Comparison of ENCODE assay signal across 15 mouse cellular contexts in genomic region chr8:95272871-95273270, GRCm38 (mm10). TPM values are rescaled to one million over a fixed set of nuclear protein-coding genes. Genes with fewer than 3 reads are reported as not detected.
DNase-seq lines count a peak whose midpoint lies in the region; ATAC-seq and TF ChIP-seq lines count a peak whose summit lies in the region.
"Had no signal": no experiment of that assay in that cellular context is flagged by ENCODE, and none has a peak within 500 bp of the region (broad histone marks: within the 10 kb centered on the region; RNA-seq: fewer than 3 reads in every experiment).

No protein-coding gene starts in this region.

- no peaks in the 10 kb centered on the region for H3K36me3 ChIP-seq in forebrain, embryonic 14.5 days (ENCODE audit: control insufficient read depth, insufficient read depth, low read length)
- no peaks in the 10 kb centered on the region for H3K36me3 ChIP-seq in forebrain, embryonic 12.5 days (replicated peaks)
- H3K36me3 ChIP-seq in kidney, embryonic 14.5 days (ENCODE audit: control insufficient read depth, insufficient read depth, low read length), result no peaks in the 10 kb centered on the region
- no peaks in the 10 kb centered on the region for H3K36me3 ChIP-seq in lung, postnatal 0 days (ENCODE audit: insufficient read depth, low read length)

- no peak for TF ChIP-seq CTCF in lung, postnatal 0 days (IDR thresholded peaks at IDR 0.05)

- H3K9ac ChIP-seq in forebrain, embryonic 14.5 days (ENCODE audit: low read length), result no peak overlapping the region
- H3K9ac ChIP-seq in forebrain, embryonic 12.5 days, result no peak overlapping the region
- no peak overlapping the region for H3K9ac ChIP-seq in kidney, embryonic 14.5 days (ENCODE audit: low read depth, low read length)
- H3K9ac ChIP-seq in lung, postnatal 0 days (replicated peaks; ENCODE audit: low read depth), result no peak overlapping the region
- H3K9ac ChIP-seq: forebrain, embryonic 13.5 days; lung, embryonic 14.5 days had no signal

- H3K4me2 ChIP-seq in forebrain, embryonic 14.5 days (ENCODE audit: low read length), result no peak overlapping the region
- no peak overlapping the region for H3K4me2 ChIP-seq in forebrain, embryonic 12.5 days
- no peak overlapping the region for H3K4me2 ChIP-seq in kidney, embryonic 14.5 days (replicated peaks; ENCODE audit: low read depth, low read length)
- H3K4me2 ChIP-seq in lung, postnatal 0 days (replicated peaks; ENCODE audit: low read depth, low read length), result no peak overlapping the region
- H3K4me2 ChIP-seq: forebrain, embryonic 13.5 days; lung, embryonic 14.5 days had no signal

- H3K4me1 ChIP-seq in forebrain, embryonic 14.5 days (ENCODE audit: control insufficient read depth, insufficient read depth, low read length), result no peaks in the 10 kb centered on the region
- no peaks in the 10 kb centered on the region for H3K4me1 ChIP-seq in forebrain, embryonic 12.5 days
- H3K4me1 ChIP-seq in kidney, embryonic 14.5 days (ENCODE audit: control insufficient read depth, insufficient read depth, low read length), result no peaks in the 10 kb centered on the region
- H3K4me1 ChIP-seq in lung, postnatal 0 days (ENCODE audit: insufficient read depth, low read depth, low read length), result no peaks in the 10 kb centered on the region
- H3K4me1 ChIP-seq: forebrain, embryonic 13.5 days had no signal

- no peak overlapping the region for H3K4me3 ChIP-seq in forebrain, embryonic 14.5 days (ENCODE audit: low read depth, low read length)
- no peak overlapping the region for H3K4me3 ChIP-seq in forebrain, embryonic 12.5 days (replicated peaks)
- no peak overlapping the region for H3K4me3 ChIP-seq in kidney, embryonic 14.5 days (ENCODE audit: low read length)
- no peak overlapping the region for H3K4me3 ChIP-seq in lung, postnatal 0 days (ENCODE audit: low read depth, low read length)
- H3K4me3 ChIP-seq: forebrain, embryonic 13.5 days; myocyte had no signal

- H3K9me3 ChIP-seq in forebrain, embryonic 14.5 days (replicated peaks; ENCODE audit: control insufficient read depth, low read length), result no peaks in the 10 kb centered on the region
- H3K9me3 ChIP-seq in forebrain, embryonic 12.5 days, result no peaks in the 10 kb centered on the region
- H3K9me3 ChIP-seq in kidney, embryonic 14.5 days (ENCODE audit: control insufficient read depth, low read length), result no peaks in the 10 kb centered on the region
- no peaks in the 10 kb centered on the region for H3K9me3 ChIP-seq in lung, postnatal 0 days (ENCODE audit: low read length)
- H3K9me3 ChIP-seq: forebrain, embryonic 13.5 days had no signal

- peak; percentile 27 for DNase-seq in forebrain, embryonic 14.5 days (ENCODE audit: low spot score)
- DNase-seq in kidney, postnatal 36 days, result peak; percentile 29 to 36
- peak; percentile 51 for DNase-seq in NIH3T3 (ENCODE audit: low read depth)
- DNase-seq in lung, postnatal 0 days (ENCODE audit: low spot score), result peak; percentile 48
- DNase-seq in layer of hippocampus, adult 11-12 months (ENCODE audit: low spot score), result no peak
- no peak for DNase-seq in layer of hippocampus, adult 9-11 months
- DNase-seq: cerebellum, adult 11-12 months; lung, embryonic 14.5 days; retina, postnatal 1 day had no signal

- no peak for TF ChIP-seq EP300 in lung, postnatal 0 days (IDR thresholded peaks at IDR 0.05)

- no peaks in the 10 kb centered on the region for H3K27me3 ChIP-seq in forebrain, embryonic 14.5 days (replicated peaks; ENCODE audit: control insufficient read depth, insufficient read depth, low read length)
- H3K27me3 ChIP-seq in forebrain, embryonic 12.5 days, result no peaks in the 10 kb centered on the region
- H3K27me3 ChIP-seq in kidney, embryonic 14.5 days (ENCODE audit: control insufficient read depth, insufficient read depth, low read length), result no peaks in the 10 kb centered on the region
- no peaks in the 10 kb centered on the region for H3K27me3 ChIP-seq in lung, postnatal 0 days (replicated peaks; ENCODE audit: insufficient read depth, low read length)
- H3K27me3 ChIP-seq: forebrain, embryonic 13.5 days had no signal

- no peak for ATAC-seq in forebrain, embryonic 14.5 days
- no peak for ATAC-seq in forebrain, embryonic 12.5 days (ENCODE audit: low FRiP score)
- no peak for ATAC-seq in kidney, embryonic 14.5 days (ENCODE audit: low FRiP score, low TSS enrichment)
- peak; percentile 76 for ATAC-seq in lung, postnatal 0 days
- ATAC-seq: forebrain, embryonic 13.5 days; hindbrain, embryonic 16.5 days had no signal

- H3K27ac ChIP-seq in forebrain, embryonic 14.5 days (ENCODE audit: low read depth, low read length), result no peak overlapping the region
- no peak overlapping the region for H3K27ac ChIP-seq in forebrain, embryonic 12.5 days
- H3K27ac ChIP-seq in kidney, embryonic 14.5 days (ENCODE audit: low read depth, low read length), result no peak overlapping the region
- no peak overlapping the region for H3K27ac ChIP-seq in lung, postnatal 0 days (ENCODE audit: low read length)
- H3K27ac ChIP-seq: forebrain, embryonic 13.5 days had no signal

- 46% methylated on average over 2 of the region's 2 CpGs for WGBS in forebrain, embryonic 14.5 days
- WGBS in forebrain, embryonic 12.5 days, result 51% methylated on average over 2 of the region's 2 CpGs
- WGBS in kidney, embryonic 14.5 days, result 48% methylated on average over 2 of the region's 2 CpGs
- 18% methylated on average over 2 of the region's 2 CpGs for WGBS in lung, postnatal 0 days

RNA-seq across cellular contexts. Expression of gene Cngb1, which starts 33.5 kb away (rescaled TPM):
- 0.52 and 0.58 TPM in 2 replicates for polyA plus RNA-seq in forebrain, embryonic 14.5 days (2014; fragmentation: Nextera tagmentation; extraction: Ambion mirVana)
- 0.38 and 0.40 TPM in 2 replicates for polyA plus RNA-seq in forebrain, embryonic 12.5 days (2016; fragmentation: Nextera tagmentation; extraction: Ambion mirVana)
- 0.60 and 1.2 TPM in 2 replicates for polyA plus RNA-seq in kidney, embryonic 14.5 days (2014; fragmentation: Nextera tagmentation; extraction: Ambion mirVana)
- 3.3 and 4.0 TPM in 2 replicates for polyA plus RNA-seq in lung, postnatal 0 days (2015; fragmentation: Nextera tagmentation; extraction: Ambion mirVana)
- polyA plus RNA-seq: limb, embryonic 11.5 days had no signal

RNA-seq across cellular contexts. Expression of gene Tepp, which starts 37.5 kb away (rescaled TPM):
- 0.80 and 1.0 TPM in 2 replicates for polyA plus RNA-seq in forebrain, embryonic 14.5 days (2014; fragmentation: Nextera tagmentation; extraction: Ambion mirVana)
- polyA plus RNA-seq in forebrain, embryonic 12.5 days (2016; fragmentation: Nextera tagmentation; extraction: Ambion mirVana), result not detected in 2 replicates
- 0.43 TPM in 1 of 2 replicates, not detected in the other for polyA plus RNA-seq in kidney, embryonic 14.5 days (2014; fragmentation: Nextera tagmentation; extraction: Ambion mirVana)
- 1.3 and 2.1 TPM in 2 replicates for polyA plus RNA-seq in lung, postnatal 0 days (2015; fragmentation: Nextera tagmentation; extraction: Ambion mirVana)
- polyA plus RNA-seq: myocyte had no signal

RNA-seq across cellular contexts. Expression of gene Zfp319, which starts 58.9 kb away (rescaled TPM):
- 11.5 and 14.4 TPM in 2 replicates for polyA plus RNA-seq in forebrain, embryonic 14.5 days (2014; fragmentation: Nextera tagmentation; extraction: Ambion mirVana)
- 18.1 and 20.1 TPM in 2 replicates for polyA plus RNA-seq in forebrain, embryonic 12.5 days (2016; fragmentation: Nextera tagmentation; extraction: Ambion mirVana)
- polyA plus RNA-seq in kidney, embryonic 14.5 days (2014; fragmentation: Nextera tagmentation; extraction: Ambion mirVana), result 6.6 and 8.7 TPM in 2 replicates
- 5.9 and 6.0 TPM in 2 replicates for polyA plus RNA-seq in lung, postnatal 0 days (2015; fragmentation: Nextera tagmentation; extraction: Ambion mirVana)

RNA-seq across cellular contexts. Expression of gene Usb1, which starts 59.2 kb away (rescaled TPM):
- 40.0 and 45.8 TPM in 2 replicates for polyA plus RNA-seq in forebrain, embryonic 14.5 days (2014; fragmentation: Nextera tagmentation; extraction: Ambion mirVana)
- 41.7 and 42.5 TPM in 2 replicates for polyA plus RNA-seq in forebrain, embryonic 12.5 days (2016; fragmentation: Nextera tagmentation; extraction: Ambion mirVana)
- polyA plus RNA-seq in kidney, embryonic 14.5 days (2014; fragmentation: Nextera tagmentation; extraction: Ambion mirVana), result 43.4 and 50.9 TPM in 2 replicates
- polyA plus RNA-seq in lung, postnatal 0 days (2015; fragmentation: Nextera tagmentation; extraction: Ambion mirVana), result 33.8 and 39.2 TPM in 2 replicates

Comparison
In these comparisons a context has a peak if more than half of its experiments do, and no peak if none do; other contexts are left out.
1. DNase-seq: peak in forebrain, embryonic 14.5 days (single experiment), kidney, postnatal 36 days (2 of 2), NIH3T3 (single experiment) and lung, postnatal 0 days (single experiment); none in layer of hippocampus, adult 11-12 months (single experiment) and layer of hippocampus, adult 9-11 months (single experiment).